Mouse (Mus musculus) lung, postnatal 36 days (tissue): Measurements from ENCODE around the gene Krt9.

Source experiments
- DNase-seq: peaks from one replicate; pipeline ENCODE4 v3.0.0; 2022; ENCODE audit warnings: mixed read lengths

The Krt9 gene

GRCm38 (mm10) chr11:100148615-100149330 lies 44.3 kb downstream of the Krt9 start, which contains the start of gene Krt19:
Krt19 (minus strand) TSS chr11:100148665.
- no peak for DNase-seq

GRCm38 (mm10) chr11:100147566-100148353 lies 45.3 kb downstream of the Krt9 start:
- no peak for DNase-seq

- DNase-seq, result peak; percentile 90
These were observed 47.0 kb downstream of the Krt9 start for GRCm38 (mm10) chr11:100145858-100146560.

GRCm38 (mm10) chr11:100145104-100145503 lies 47.9 kb downstream of the Krt9 start:
- peak; percentile 79 for DNase-seq

GRCm38 (mm10) chr11:100140966-100141365 lies 52.1 kb downstream of the Krt9 start:
- peak; percentile 28 for DNase-seq

- no peak for DNase-seq
These were observed 53.7 kb downstream of the Krt9 start for GRCm38 (mm10) chr11:100139391-100139790.

GRCm38 (mm10) chr11:100138809-100139208 lies 54.2 kb downstream of the Krt9 start:
- no peak for DNase-seq

GRCm38 (mm10) chr11:100137693-100138092 lies 55.4 kb downstream of the Krt9 start:
- no peak for DNase-seq
